Mouse (Mus musculus): Measurements from ENCODE around the gene Ces5a.

DNA sequence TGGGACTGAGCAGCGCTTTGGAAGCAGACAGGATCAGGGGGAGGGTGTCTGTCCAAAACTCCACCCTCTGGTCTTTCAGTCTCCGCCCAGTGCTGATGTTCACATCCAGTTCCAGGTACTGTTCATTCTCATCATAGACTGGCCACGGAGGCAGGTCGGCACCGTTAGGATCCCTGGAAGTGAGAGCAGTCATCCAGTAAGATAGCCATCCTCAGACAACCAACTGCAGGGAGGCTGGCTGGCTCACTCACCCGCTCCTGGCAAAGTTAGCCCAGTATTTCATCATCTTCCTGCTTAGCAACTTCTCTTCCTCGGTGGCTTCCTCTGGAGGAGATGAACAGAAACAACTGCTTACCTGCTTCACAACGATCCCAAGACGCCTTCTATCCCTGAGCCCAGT, 36.2 kb downstream of the Ces5a start:
- TF ChIP-seq HCFC1 (IDR thresholded peaks at IDR 0.05; ENCODE audit: low read depth, low read length) (no peak), TCF12 (IDR thresholded peaks at IDR 0.05; ENCODE audit: low read depth, low read length) (no peak), ZNF384 (IDR thresholded peaks at IDR 0.05; ENCODE audit: low read depth, low read length) (no peak), CTCF (IDR thresholded peaks at IDR 0.05 in 2 of 3, conservative IDR thresholded peaks at IDR 0.05 in 1 of 3; ENCODE audit: control insufficient read depth in 1 of 3, insufficient read depth in 1 of 3, low read depth in 2 of 3, low read length in 3 of 3, poor library complexity in 1 of 3, severe bottlenecking in 1 of 3) (no peak), EP300 (IDR thresholded peaks at IDR 0.05; ENCODE audit: low read depth in 1 of 2, low read length in 2 of 2) (no peak), USF1 (IDR thresholded peaks at IDR 0.05; ENCODE audit: low read depth, low read length) (no peak), POLR2A (IDR thresholded peaks at IDR 0.05; ENCODE audit: control insufficient read depth in 1 of 2, insufficient read depth in 1 of 2, low read depth in 1 of 2, low read length in 2 of 2, poor library complexity in 1 of 2) (no peak)
